Mouse (Mus musculus) megakaryocyte, embryonic 14.5 days (primary cell): ENCODE results near the gene Unc119b.

ENCODE experiments used
- FLI1 ChIP-seq: IDR thresholded peaks from 2 replicates; pipeline ENCODE4 v1.6.1; 2012; ENCODE audit warnings: low read length, inconsistent platforms, mixed read lengths
- GATA1 ChIP-seq: IDR thresholded peaks from 3 replicates; pipeline ENCODE4 v1.6.1; 2012; ENCODE audit warnings: mixed read lengths, low read length, inconsistent platforms, borderline replicate concordance

GRCm38 (mm10) chr5:115170150-115170549, 35.4 kb upstream of the Unc119b start:
- TF ChIP-seq GATA1 (no peak), FLI1 (no peak)
